Mouse (Mus musculus) MN1 (cell line): Measurements from ENCODE around the gene Tspyl3.

Experiments used
- DNase-seq: peaks from one replicate; pipeline ENCODE4 v3.0.0-alpha.2; 2016; ENCODE audit warnings: low spot score

Gene Tspyl3

DNA sequence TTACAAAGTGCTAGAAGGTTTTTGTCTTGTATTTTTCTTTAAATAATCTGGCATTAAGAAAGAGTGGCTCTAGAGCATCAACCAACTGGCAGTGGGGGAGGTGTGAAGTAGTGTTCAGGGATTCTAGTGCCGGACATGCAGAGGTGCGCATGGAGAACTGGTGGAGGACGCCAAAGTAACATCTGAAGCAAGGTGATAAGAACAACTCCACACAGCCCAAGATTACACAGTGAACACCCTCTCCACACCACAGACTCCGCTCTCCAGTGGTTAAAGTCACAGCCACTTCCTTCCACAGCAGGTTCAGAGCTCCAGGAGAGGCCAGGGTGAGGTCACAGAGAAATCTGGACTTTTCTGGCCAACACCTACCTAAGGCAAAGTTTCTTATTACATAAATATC, 2.7 kb upstream of the Tspyl3 start:
- no peak for DNase-seq

DNA sequence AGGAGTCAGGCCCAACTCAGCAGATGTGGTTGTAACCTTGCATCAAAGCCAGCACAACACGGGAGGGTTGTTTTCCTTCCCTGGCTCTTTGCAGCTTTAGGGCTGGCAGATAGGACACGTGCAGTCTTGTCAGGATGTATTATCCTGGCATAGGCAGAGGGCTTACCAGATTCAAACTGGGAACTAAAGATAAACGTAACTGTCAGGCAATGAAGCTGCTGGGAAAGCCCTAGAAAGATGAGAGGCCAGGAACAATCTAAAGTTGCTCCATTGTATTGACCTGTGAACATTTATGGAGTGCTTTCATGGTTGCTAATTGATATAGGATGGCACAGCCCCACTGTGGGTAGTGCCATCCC, 333 bp upstream of the Tspyl3 start:
- DNase-seq: peak; percentile 50

DNA sequence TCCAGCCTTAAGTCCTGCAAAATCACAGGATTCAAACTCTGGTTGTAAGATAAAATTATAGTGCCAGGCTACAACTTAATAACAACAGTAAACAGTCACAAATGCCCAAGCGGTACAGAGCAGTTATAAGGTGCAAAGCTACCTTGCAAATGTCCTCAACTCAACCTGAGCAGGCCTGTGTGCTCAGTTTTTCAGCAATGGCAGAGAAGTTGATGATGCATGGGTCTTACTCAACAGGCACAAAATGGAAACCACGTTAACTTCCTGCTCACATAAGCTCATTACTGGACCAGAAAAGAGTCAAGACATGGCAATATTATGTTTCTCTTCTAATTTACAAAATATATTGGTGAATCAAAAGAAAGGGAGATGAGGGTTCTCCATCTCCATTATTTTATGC, 2.7 kb downstream of the Tspyl3 start:
- DNase-seq: no peak

DNA sequence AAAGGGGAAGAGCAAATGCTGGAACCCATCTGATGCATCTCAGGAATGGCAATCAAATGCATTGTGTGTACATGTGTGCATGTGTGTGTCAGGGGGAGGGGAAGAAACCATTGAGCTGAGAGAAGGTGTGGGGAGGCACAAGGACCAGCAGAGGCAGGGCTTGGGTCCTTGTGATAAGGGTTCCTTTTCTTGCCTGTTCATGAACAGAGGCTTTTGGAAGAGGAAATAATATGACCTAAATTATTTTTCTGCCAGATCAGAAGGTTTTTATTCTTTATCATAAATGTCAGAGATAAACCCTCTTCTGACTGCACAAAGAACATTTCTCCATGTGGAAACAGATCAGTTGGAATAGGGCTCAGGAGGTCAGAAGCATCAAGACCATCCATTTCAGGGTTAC, 3.1 kb downstream of the Tspyl3 start:
- DNase-seq: no peak

DNA sequence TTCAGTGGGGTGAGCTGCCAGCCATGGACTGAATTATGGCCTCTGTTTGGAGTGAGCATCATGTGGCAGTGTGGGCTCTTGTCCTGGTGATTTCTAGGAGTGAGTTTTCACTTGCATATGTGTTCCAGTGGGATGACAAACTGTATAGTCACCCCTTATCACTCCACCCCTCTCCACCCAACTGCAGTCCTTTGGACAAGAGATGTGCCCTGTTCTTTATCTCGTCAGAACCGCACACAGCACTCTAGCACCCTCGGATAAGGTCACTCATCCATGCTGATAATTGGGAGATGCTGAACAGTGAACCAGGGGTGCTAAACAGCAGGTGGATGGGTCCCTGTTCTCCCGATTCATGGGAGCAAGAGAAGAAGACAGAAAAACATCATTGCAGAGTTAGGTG, 3.6 kb downstream of the Tspyl3 start:
- no peak for DNase-seq

DNA sequence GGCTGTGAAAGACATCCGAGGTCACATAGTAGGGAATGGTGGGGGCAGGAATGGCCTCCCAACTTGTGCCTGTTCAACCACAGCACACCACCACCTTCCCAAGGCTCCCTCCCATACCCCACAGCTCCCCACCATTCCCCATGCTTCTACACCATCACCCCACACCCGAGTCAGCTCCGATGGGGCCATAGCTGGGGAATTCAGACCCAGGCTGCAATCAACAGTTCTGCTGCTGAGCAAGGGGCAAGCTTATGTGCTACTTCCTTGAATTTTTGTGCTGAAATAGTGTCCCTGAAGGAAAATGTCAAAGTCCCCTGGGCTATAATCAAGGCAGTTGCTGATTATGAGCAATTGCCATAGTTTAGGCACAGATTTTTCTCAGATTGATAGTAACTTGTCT, 6.7 kb downstream of the Tspyl3 start:
- DNase-seq: no peak

DNA sequence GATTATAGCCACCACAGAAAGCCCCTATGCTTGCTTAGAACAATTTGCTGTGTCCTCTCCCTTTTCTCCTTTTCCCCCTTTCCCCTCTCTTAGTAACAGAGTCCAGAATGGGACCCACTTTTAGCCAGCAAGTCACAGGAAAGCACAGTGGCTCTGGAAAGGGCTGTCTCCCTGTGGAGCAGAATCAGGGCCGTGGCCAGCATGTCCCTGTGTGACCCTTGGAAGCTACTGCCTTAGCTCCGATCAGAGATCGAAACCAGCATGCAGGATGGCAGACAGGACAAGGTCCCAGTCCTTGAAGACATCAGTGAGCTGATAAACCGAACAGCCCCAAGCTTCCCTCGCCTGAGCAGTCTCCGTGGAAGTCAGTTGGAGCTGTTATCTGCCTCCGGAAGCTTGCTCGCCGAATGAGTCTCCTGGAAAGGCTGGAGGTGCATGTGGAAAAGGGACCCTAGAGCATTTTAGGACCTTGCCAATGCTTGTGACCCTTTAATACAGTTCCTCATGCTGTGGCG, 7.4 kb downstream of the Tspyl3 start:
- DNase-seq: no peak

DNA sequence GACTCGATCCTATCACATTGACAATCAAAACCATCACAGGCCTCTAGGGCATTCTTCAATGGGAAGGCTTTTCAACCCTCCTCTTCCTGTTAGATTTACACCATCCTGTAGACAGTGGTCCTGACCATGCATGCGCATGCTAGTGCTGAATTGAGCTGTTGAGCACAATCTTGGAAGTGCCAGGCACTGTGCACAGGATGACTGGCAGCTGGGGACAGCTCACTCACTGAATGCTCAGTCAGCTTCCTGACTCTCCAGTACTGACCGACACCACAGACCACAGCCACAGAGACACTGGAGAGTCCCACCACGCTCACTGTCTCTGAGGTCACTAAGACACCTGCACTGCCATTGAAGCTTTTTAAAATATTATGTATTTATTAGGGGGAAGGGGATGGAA, 9.8 kb downstream of the Tspyl3 start:
- no peak for DNase-seq

DNA sequence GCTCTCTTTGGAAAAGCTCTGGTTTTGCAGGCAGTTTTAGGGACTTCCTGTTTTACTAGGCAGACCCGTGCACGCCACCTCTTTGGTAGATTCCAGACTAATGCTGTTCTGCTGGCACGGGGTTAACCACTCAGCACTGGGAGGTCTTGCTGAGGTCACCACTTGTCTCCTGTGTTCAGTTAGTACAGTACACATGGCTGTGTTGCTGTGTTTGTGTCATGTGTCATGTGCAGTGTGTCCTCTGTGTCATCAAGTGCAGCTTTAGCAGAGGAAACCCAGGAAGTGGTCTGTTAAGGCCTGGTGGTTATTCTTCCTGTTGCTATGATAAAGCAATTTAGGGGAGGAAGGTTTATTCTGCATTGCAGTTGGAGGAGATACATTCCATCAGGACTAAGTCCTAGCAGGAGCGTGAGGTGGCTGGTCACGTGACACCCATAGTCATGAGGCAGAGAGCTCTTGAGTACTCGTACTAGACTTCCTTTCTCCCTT, 10.4 kb downstream of the Tspyl3 start:
- no peak for DNase-seq

DNA sequence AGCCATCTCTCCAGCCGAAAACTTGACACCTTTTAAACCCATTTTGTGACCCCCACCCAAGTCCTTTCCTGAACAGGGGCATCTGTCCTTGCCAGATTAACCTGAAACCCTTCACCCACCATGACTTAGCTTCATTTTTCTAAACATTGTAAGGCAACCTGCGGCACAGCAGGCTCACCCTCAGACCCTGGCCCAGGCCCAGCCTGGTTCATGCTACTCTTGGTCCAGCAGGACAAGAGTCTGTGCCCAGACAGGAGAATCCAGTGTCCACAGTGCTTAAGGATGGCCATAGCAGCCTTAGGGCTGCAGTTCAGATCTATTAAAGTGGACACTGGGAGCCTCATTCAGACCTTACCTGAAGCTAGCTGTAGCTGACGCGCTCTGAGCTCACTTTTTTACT, 11.9 kb downstream of the Tspyl3 start:
- DNase-seq: no peak

DNA sequence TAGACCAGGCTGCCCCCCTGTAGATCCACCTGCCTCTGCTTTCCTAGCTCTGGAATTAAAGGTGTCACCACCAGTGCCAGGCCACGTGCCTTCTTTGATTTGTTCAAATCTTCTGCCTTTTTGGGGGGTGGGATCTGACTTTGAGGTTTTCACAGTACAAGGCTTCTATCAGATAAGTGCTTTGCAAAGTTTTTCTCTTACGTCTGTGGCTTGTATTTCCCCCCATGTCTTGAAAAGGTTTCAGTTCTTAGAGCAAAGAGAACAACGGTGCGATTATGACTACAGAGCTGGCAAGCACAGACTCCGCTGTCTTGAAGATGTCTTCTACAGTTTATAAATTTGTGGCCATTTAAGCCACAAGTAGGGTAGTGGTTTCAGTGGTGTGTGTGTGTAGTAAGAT, 13.8 kb downstream of the Tspyl3 start:
- no peak for DNase-seq

DNA sequence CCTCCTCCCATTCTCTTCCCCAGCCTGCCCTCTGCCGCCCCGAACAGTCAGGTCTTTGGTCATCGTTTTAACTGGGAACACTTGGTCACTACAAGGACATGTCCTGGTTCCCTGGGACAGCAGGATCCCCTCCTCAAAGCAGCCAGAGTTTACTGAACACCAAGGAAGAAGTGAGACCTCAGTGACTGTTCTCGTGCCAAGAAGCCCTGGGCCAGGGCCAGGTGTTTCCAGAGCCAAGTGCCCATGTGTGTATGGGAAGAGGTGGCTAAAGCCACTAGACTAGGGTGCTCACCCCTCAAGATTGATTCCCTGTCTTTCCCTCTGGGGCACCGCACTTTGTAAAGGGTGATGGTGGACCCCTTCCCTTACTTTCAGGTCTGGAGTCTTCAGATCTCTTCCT, 16.0 kb downstream of the Tspyl3 start:
- DNase-seq: no peak

DNA sequence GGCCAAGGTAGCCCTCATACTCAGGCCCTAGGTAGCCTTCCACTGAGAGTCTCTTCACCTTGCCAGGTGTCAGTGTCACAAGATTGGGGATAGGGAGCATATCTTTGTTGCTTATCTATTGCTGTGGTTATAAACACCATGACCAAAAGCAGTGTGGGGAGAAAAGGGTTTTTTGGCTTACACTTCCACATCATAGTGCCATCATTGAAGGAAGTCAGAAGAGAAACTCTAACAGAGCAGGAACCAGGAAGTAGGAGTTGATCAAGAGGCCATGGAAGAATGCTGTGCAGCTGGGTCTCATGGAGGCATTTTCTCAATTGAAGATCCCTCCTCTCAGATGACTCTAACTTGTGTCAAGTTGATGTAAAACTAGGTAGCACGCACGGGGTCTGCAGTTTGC, 17.1 kb downstream of the Tspyl3 start:
- no peak for DNase-seq

DNA sequence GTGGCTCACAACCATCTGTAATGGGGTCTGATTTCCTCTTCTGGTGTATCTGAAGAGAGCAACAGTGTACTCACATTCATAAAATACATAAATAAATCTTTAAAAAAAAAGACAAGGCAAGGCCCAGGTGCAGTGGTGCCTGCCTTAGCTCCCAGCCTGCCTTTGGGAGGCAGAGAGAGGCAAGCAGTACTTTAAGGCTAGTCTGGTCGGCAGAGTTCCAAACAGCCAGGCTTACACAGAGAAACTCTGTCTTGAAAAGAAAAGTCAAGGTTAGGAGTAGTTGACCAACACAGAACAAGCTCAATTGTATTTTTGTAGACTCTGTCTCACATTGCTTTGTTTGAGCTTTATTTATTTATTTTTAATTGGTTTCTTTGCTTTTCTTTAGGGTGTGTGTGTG, 22.5 kb downstream of the Tspyl3 start:
- no peak for DNase-seq

DNA sequence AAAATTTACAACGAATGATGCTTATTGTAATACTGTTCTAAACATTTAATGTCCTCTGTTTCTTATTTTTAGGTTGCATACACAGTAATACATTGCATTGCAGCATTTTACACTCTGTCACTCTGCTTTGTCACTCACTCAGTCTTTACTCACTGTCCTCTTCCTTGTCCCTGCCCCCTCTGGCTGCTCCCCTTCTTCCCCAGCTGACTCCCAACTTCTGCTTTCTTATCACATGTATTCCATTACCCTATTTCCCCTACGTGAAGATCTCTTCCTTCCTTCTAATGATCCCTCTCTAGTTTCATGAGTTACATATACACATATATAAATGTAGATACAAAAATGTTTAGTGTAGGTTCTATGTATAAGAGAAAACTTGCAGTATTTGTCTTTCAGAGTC, 26.1 kb downstream of the Tspyl3 start:
- no peak for DNase-seq

DNA sequence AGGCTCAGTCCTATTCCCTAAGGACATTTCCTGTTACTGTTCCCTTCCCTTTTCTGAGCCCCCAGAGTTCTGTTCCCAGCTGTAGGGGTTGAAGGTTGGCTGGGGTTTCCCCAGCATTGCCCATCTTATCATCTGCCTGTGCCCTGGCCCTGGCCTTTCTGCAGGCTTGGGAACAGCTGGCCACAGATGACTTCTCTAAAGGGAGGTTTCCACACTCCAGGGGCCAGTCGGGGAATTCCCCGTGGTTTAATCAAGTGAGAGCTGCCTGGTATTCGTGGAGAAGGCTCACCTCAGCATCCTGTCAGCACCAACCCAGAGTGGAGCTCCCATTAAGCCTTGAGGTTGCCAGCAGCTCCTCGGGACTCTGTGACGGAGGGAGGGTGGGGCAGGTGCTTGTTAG, 26.8 kb downstream of the Tspyl3 start:
- peak; percentile 79 for DNase-seq

DNA sequence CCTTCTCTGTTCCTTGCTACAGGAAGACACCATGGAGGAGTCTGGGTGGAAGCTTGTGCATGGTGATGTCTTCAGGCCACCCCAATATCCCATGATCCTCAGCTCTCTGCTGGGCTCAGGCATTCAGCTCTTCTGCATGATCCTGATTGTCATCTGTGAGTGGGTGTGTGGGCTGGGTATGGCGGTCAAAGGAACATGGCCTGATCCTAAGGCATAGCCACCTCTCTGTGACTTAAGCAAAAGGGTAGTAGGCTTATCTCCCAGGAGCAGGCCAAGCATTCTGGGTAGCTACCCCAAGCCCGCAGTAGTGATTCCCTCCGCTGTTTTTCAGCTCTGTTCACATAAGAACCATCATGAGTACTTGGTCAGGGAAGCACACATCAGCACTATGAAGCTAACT, 31.0 kb downstream of the Tspyl3 start:
- DNase-seq: no peak

DNA sequence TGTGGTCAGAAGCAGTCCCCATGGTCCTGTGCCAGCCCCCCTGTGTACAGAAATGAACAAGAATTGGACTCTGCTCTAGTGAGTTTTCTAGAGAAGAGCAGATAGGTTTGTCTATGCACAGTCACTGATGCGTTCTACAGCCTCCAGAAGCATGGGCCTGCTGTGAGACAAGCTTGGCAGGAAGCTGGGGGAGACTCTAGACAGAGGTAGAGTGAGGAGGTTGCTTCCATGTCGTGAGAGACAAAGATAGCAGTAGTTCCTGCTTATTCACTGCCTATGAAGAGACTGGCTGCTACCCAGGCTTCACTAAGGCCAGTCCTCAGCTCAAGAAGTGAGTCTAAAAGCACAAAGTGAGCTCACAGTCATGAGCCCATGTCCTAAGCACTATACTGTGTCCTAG, 34.0 kb downstream of the Tspyl3 start:
- DNase-seq: no peak

DNA sequence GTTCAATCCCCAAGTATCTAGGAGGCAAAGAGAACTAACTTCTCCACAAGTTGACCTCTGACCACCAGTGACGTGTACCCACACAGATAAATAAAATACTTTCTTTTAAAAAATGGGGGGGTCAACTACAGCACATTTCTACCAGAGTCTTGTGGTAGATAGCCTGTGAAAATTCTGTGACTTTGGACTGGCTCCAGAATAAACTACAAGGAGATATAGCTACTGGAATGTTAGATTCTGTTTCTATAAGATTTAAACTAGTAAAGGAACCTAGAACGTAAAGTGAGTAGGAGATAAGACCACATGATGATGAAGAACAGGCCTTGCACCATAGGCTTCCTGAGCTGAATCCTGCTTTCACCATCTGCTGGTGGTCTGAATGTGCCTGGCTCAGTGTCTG, 37.4 kb downstream of the Tspyl3 start:
- no peak for DNase-seq

DNA sequence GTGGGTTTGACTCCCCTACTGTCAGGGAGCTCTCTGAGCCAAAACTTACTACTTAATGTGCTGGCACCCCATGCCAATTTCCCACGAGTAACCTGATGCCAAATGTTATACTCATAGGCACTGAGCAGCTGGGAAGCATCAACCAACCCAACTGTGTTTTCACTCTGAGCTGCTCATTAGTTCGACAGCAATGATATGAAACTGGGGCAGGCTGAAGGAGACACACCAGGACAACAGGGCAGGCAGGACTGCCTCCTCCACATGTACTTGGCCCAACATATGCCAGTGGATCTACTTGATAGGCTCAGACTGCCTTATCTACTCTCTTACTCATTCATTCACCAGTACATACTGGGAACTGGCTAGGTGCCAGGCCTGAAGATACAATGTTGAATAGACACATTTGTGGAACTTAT, 39.1 kb downstream of the Tspyl3 start:
- peak; percentile 33 for DNase-seq

DNA sequence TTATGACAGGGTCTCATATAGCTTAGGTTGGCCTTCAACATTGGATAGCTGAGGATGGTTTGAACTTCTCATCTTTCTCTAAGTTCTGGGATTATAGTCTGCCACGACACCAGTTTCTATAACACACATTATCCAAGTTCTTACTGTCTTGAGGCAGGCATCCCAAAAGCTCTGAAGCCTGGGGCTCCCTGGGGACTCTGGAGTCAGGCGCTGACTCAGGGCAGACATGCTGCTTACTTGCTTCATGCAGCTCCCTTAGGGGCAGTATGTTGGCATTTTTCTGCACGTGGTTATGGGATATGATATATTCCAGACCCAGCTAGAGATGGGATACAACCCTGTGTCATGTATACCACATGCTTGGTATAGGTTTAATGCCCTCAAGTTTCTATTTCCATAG, 45.3 kb downstream of the Tspyl3 start:
- DNase-seq: peak; percentile 61

DNA sequence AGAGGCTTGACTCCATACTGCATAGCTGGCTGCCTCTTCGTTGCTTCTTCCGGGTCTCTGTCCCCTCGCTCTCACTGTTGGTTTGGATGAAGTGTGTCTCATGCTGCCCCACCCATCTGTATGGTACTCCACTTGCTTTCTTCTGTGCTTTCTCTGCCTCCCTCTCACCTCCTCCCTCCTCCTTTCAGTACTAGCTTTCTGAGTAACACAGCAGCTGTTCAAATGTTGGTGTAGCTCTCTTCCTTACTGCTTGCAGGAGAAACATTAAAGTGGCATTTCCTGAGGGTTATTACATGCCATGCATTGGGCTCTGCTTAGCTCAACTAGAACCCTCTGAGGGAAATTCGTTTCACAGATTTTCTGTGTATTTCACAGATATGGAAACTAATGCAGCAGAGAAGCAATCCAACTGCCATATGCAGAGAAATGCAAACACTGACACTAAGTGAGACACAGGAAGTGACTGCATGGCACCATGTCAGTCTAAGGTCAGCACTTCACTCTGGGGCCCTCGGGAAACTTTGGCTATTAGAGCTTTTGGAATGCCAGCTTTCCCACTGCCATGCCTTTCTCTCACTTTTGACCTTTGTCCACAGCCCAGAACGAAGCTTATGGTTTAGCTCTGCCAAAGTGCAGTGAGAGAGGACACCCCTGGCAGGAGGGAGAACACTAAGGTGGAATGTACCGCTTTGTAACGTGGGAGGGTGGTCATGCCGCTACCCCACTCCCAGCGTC, 45.9 kb downstream of the Tspyl3 start:
- no peak for DNase-seq

DNA sequence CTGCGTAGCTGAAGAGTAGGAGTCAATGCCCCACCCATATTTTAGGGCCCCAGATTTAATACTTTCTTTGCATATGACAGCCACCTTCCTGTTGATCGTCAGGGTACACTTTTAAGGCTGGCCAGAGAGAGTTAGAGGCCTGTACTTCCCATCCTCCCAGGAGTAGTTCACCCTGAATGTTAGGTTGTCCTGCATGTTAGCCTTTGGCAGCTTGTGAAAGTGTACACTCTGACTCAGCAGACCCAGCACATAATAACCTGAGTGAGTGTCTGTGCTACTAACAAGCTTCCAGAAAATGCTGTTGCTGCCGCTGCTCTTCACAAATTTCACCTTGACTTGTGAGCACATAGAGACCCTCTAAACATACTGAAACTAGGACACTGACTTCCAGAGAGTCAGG, 48.1 kb downstream of the Tspyl3 start:
- DNase-seq: no peak

DNA sequence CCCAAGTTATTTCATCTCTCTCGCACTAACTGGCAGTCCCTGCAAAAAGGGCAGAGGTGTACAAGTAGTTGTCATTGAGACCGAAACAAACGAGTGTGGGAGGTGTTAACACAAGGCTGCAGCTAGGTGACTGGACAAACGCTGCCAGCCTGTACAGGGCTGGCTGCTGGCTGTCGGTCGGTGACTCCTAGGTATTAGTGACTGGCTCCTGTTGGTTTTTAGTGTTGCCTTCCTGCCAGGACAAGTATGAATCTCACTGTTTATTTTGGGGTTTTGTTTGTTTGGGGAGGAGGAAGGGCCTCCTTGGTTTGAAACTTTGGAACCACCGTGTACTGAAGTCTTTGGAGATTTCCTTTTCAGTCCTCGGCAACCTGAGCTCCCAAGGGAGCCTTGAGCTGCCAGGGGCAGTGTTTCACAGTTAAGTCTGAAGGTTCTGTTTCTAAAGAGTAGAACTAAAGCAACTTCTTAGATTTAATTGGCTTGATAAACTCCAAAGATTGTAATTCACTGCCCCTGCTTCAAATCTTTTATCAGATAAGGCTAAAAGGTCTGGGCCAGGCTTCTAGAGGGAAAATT, 49.2 kb downstream of the Tspyl3 start:
- no peak for DNase-seq
